Mouse (Mus musculus) bone marrow, adult 2 months (tissue): Measurements from ENCODE around the gene Dmrta2. TPM values are rescaled to one million over a fixed set of nuclear protein-coding genes. Genes with fewer than 3 reads are reported as not detected.

Experiments used
- H3K27ac ChIP-seq: fragments of 200-500 bp; 2 replicates; pipeline ENCODE4 v1.5.1; 2012; ENCODE audit warnings: low read depth, mild to moderate bottlenecking, control low read depth, inconsistent platforms, low read length; ENCODE audit not compliant: control insufficient read depth, poor library complexity, insufficient read depth
- H3K4me1 ChIP-seq: fragments of 200-500 bp; 2 replicates; pipeline ENCODE4 v1.6.1; 2011; ENCODE audit warnings: low read length; ENCODE audit not compliant: control insufficient read depth, insufficient read depth
- H3K4me3 ChIP-seq: fragments of 200-500 bp; replicated peaks from 2 replicates; pipeline ENCODE3; 2011; ENCODE audit warnings: mild to moderate bottlenecking, low read depth, low read length, control low read depth; ENCODE audit not compliant: control insufficient read depth
- CTCF ChIP-seq: fragments of 200-500 bp; IDR thresholded peaks from 2 replicates; pipeline ENCODE4 v1.5.1; 2011; ENCODE audit warnings: low read length, control low read depth; ENCODE audit not compliant: control insufficient read depth, insufficient read depth
- POLR2A ChIP-seq: fragments of 200-500 bp; IDR thresholded peaks from 2 replicates; pipeline ENCODE4 v1.6.1; 2011; ENCODE audit warnings: low read depth, mild to moderate bottlenecking, control low read depth, low read length, borderline replicate concordance; ENCODE audit not compliant: control insufficient read depth
- WGBS: fragments of 180-500 bp; shearing (Covaris S2); methylation state at CpG from one replicate; pipeline ENCODE4 v1.1.7; 2018; 5-methylcytosine and 5-hydroxymethylcytosine counted together
- polyA plus RNA-seq: library from polyadenylated mRNA; stranded (reverse); fragments of >200 nt; gene quantifications from 2 replicates; pipeline ENCODE4 v1.2.4, GENCODE M21; 2011; ENCODE audit warnings: low replicate concordance; ENCODE audit not compliant: missing spikeins, insufficient read depth, insufficient read length

Dmrta2 gene
- polyA plus RNA-seq, 1 experiment, result not detected

DNA sequence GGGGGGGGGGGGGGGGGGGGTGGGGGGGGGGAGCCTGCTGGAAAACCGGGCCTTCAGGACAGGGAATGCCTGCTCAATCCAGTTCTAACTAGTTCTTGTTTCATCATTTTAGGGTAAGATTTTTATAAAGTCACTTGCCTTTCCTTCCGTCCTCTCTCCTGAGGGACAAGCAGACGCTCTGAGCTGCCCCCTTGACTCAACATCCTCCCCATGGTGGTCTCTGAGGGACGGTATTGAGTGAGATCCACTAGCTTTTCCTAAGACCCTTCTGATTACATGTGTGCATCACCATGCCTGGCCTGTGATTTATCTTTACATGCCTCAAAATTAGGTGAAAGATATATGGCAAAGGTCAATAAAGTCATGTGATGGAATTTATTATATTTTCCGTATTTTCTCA lies 10.6 kb downstream of the Dmrta2 start:
- 25% methylated on average over 5 of the region's 5 CpGs for WGBS
- Histone ChIP-seq H3K27ac (no peak overlapping the region), H3K4me3 (no peak overlapping the region), H3K4me1 (no peaks in the 10 kb centered on the region)
- TF ChIP-seq CTCF (no peak), POLR2A (no peak)

DNA sequence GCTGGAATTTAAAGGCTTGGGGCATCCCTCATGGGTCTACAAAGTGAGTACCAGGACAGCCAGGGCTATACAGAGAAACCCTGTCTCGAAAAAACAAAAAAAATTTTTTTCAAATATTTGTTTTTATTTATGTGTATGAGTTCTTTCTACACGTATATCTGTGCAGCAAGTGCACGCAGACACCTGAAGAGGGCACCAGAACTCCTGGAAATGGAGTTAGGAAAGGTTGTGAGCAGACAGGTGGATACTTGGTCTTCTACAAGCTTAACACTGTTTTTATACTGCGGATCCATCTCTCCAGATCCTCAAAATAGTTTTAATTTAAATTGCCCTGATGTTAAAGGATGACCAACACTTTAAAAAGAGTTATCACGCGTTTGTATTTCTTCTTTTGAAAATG lies 11.4 kb downstream of the Dmrta2 start:
- H3K27ac ChIP-seq, result no peak overlapping the region
- 39% methylated on average over 6 of the region's 6 CpGs for WGBS
- H3K4me3 ChIP-seq, result no peak overlapping the region
- no peaks in the 10 kb centered on the region for H3K4me1 ChIP-seq
- TF ChIP-seq CTCF, result no peak
- no peak for TF ChIP-seq POLR2A

DNA sequence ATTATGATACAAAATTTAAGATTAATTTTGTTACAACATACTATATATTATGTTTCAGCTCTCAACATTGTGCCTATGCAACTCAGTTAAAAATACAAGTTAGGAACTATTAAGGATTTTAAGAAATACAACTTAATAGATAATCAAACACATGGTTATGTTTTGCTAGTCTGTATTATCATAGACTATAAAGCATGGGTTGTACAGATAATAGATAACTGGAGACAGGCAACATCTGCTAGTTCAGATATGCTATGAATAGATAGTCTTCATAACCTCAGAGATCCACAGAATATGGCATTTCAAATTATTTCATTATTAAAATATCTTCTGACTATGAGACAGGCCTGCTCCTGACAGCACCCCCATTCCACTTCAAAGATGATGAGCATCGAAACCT lies 28.2 kb downstream of the Dmrta2 start:
- Histone ChIP-seq H3K4me3 (no peak overlapping the region), H3K27ac (no peak overlapping the region), H3K4me1 (no peaks in the 10 kb centered on the region)
- 91% methylated on average over 1 of the region's 1 CpGs for WGBS
- TF ChIP-seq POLR2A (no peak), CTCF (no peak)

DNA sequence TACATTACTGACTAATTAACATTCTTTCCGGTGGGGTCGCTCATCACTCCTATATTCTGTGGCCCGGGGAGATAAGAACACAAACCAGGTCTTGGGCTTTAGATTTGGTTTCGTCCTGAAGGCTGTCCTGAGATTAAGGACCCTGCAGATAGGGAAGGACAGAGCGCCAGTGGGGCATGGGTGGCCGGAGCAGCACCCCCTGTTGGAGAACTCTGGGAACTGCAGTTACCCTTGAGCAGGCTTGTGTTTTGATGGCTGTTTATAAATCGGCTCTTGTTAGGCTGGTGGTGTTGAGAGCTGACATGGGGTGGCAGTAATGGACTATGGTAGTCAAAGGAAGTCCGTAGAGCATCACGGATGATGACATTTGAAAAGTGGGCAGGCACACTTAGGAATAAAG lies 41.3 kb downstream of the Dmrta2 start:
- TF ChIP-seq CTCF (peak; percentile 38; the same call in 1 of the 2 replicates), POLR2A (no peak)
- 57% methylated on average over 9 of the region's 9 CpGs for WGBS
- Histone ChIP-seq H3K4me1 (no peaks in the 10 kb centered on the region), H3K4me3 (no peak overlapping the region), H3K27ac (no peak overlapping the region)

DNA sequence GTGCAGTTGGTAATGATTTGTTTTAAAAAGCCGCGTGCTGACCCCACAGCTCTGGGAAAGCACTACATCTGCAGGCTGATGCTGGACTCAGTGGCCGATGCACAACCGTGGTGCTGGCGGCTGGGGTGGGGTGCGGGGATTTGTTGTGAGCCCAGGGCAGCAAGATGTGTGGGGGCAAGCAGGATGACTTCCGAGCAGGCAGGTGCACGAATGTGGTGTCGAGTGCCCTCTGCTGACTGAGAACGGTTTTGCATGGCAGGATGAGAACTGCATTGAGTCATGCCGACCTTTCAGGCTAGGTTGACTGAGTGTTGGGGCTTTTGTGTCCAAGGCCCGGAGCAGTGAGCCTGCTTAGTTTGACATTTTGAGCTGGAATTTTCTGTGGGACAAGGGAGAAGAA lies 42.4 kb downstream of the Dmrta2 start:
- peak; percentile 85 for TF ChIP-seq CTCF
- TF ChIP-seq POLR2A, result no peak
- H3K27ac ChIP-seq, result no peak overlapping the region
- WGBS, result 10% methylated on average over 12 of the region's 12 CpGs

DNA sequence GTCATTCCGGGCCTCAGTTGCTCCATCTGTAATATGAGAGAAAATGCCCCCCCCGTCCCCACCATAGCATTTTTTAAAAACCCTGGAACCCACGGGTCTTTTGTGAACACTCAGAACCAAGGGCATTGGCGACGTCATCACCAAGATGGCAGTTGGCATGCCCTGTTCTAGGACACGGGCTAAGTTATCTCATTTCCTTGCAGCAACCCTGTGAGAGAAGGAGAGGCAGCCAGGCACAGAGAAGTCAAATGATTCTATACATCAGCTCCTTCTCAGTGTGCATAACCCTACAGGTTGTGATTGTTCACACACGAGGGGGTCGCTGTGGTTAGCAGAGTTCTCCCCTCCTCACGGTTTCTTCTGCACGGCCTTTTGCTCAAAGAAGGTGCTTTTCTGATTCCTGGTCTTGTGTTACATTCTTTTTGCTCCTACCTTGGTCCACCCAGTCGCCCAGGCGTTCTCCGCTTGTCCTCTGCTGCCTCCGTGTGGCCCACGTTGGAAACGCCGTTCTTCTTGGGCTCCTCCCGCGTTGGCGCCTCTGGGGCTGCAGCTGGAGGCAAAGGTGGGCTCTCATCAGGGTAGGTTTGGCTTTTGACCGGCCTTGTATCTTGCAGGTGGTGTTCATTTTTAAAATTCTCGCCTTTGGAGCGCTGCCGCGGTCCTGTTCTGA lies 44.2 kb downstream of the Dmrta2 start:
- no peak overlapping the region for H3K4me3 ChIP-seq
- no peaks in the 10 kb centered on the region for H3K4me1 ChIP-seq
- 16% methylated on average over 25 of the region's 25 CpGs for WGBS
- TF ChIP-seq POLR2A (no peak), CTCF (peak; percentile 80)
- no peak overlapping the region for H3K27ac ChIP-seq

More for the DNA sequence above, 42.4 kb downstream of the Dmrta2 start:
- Histone ChIP-seq H3K4me3 (no peak overlapping the region), H3K4me1 (no peaks in the 10 kb centered on the region)

DNA sequence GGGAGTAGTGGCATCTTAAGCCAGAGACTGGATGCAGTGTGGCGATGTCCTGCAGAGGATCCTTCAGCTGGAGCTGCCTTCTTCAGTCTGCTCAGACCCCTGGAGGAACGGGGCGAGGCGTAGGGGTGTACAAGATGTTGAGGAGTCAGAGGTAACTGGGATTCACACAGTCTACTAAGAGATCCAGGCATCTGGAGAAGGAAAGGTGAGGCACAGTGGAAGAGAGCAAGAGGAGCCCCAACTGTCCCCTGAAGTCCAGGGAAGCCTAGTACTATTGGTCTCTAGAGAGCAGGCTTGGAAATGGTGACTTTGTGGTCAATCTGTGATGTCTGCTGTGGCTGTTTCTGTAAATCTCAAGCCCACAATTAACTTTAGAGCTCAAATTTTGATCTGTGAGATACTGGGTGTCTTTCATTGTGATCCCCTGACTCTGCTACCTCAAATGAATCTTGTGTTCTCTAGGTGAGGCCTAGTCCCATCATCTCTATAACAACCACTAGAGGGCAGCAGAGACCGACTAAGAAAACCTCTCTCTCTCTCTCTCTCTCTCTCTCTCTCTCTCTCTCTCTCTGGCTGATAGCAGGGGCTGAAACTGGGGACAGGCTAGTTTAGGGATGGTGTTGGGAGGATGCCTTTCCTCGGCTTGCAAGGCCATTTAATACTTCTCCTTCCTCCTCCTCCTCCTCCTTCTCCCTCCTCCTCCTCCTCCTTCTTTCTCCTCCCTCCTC lies 50.8 kb downstream of the Dmrta2 start:
- Histone ChIP-seq H3K27ac (no peak overlapping the region), H3K4me3 (no peak overlapping the region), H3K4me1 (no peaks in the 10 kb centered on the region)
- WGBS, result 60% methylated on average over 6 of the region's 6 CpGs
- TF ChIP-seq CTCF (peak; percentile 23; the same call in 1 of the 2 replicates), POLR2A (no peak)

DNA sequence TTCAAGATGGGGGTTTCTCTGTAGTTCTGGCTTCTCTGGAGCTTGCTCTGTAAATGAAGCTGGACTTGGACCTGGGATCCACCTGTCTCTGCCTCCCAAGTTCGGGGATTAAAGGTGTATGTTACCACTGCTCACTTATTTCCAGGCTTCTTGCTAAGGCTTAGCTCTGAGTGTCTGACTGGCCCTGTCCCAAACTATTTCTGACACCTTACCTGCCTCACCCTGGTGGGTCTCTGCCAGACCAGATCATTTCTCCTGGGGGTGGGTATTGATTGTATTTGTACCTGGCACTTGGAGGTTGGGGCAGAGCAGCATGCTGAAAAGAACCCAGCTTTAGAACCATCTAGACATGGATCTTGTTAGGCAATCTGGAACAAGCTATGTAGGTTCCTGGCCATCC lies 51.6 kb downstream of the Dmrta2 start:
- TF ChIP-seq POLR2A (no peak), CTCF (no peak)
- H3K27ac ChIP-seq, result no peak overlapping the region
- H3K4me3 ChIP-seq, result no peak overlapping the region
- no peaks in the 10 kb centered on the region for H3K4me1 ChIP-seq
- WGBS, result 53% methylated on average over 1 of the region's 1 CpGs
